Mouse (Mus musculus) testis, adult 2 months (tissue): Measurements from ENCODE around the gene Ak8. TPM values are rescaled to one million over a fixed set of nuclear protein-coding genes. Genes with fewer than 3 reads are reported as not detected.

Source experiments
- H3K27ac ChIP-seq: fragments of 200-500 bp; 2 replicates; pipeline ENCODE4 v1.5.1; 2012; ENCODE audit warnings: low read depth, low read length; ENCODE audit not compliant: control insufficient read depth, insufficient read depth
- H3K27me3 ChIP-seq: fragments of 200-500 bp; 2 replicates; pipeline ENCODE4 v1.6.1; 2012; ENCODE audit warnings: mild to moderate bottlenecking, low read length, moderate library complexity; ENCODE audit not compliant: control insufficient read depth, insufficient read depth
- H3K36me3 ChIP-seq: fragments of 200-500 bp; 2 replicates; pipeline ENCODE4 v1.6.1; 2012; ENCODE audit warnings: mild to moderate bottlenecking, low read length; ENCODE audit not compliant: control insufficient read depth, insufficient read depth
- H3K4me1 ChIP-seq: fragments of 200-500 bp; 2 replicates; pipeline ENCODE4 v1.6.1; 2012; ENCODE audit warnings: low read length; ENCODE audit not compliant: control insufficient read depth, insufficient read depth
- H3K4me3 ChIP-seq: fragments of 200-500 bp; 2 replicates; pipeline ENCODE4 v1.5.1; 2012; ENCODE audit warnings: low read depth, mild to moderate bottlenecking, low read length, moderate library complexity, mixed read lengths; ENCODE audit not compliant: control insufficient read depth
- CTCF ChIP-seq: fragments of 200-500 bp; IDR thresholded peaks from 2 replicates; pipeline ENCODE4 v1.5.1; 2012; ENCODE audit warnings: low read depth, mild to moderate bottlenecking, inconsistent platforms, low read length, moderate library complexity; ENCODE audit not compliant: control insufficient read depth, insufficient read depth, insufficient replicate concordance
- POLR2A ChIP-seq: fragments of 200-500 bp; IDR thresholded peaks from 2 replicates; pipeline ENCODE4 v1.6.1; 2012; ENCODE audit warnings: low read depth, mild to moderate bottlenecking, inconsistent platforms, low read length, moderate library complexity; ENCODE audit not compliant: control insufficient read depth
- polyA plus RNA-seq: library from polyadenylated mRNA; depleted of rRNA; stranded (reverse); fragments of >200 nt; gene quantifications from 2 replicates; pipeline ENCODE4 v1.2.3, GENCODE M21; 2012

The Ak8 gene
- polyA plus RNA-seq, 1 experiment, result 294 TPM

- no peaks in the 10 kb centered on the region for H3K27me3 ChIP-seq
- TF ChIP-seq CTCF, result no peak
- no peak for TF ChIP-seq POLR2A
- H3K4me1 ChIP-seq, result no peaks in the 10 kb centered on the region
- H3K4me3 ChIP-seq, result no peak overlapping the region
- no peak overlapping the region for H3K27ac ChIP-seq
- H3K36me3 ChIP-seq, result no peaks in the 10 kb centered on the region
These were observed 97.6 kb downstream of the Ak8 start for GRCm38 (mm10) chr2:28797490-28798106.

GRCm38 (mm10) chr2:28798390-28798789 lies 98.4 kb downstream of the Ak8 start:
- Histone ChIP-seq H3K4me1 (no peaks in the 10 kb centered on the region), H3K4me3 (no peak overlapping the region), H3K27ac (no peak overlapping the region), H3K27me3 (no peaks in the 10 kb centered on the region), H3K36me3 (no peaks in the 10 kb centered on the region)
- TF ChIP-seq POLR2A, result no peak
- no peak for TF ChIP-seq CTCF

GRCm38 (mm10) chr2:28799575-28799974 lies 99.6 kb downstream of the Ak8 start:
- TF ChIP-seq CTCF (no peak), POLR2A (no peak)
- H3K27me3 ChIP-seq, result no peaks in the 10 kb centered on the region
- H3K27ac ChIP-seq, result no peak overlapping the region
- H3K4me1 ChIP-seq, result no peaks in the 10 kb centered on the region
- no peaks in the 10 kb centered on the region for H3K36me3 ChIP-seq
- no peak overlapping the region for H3K4me3 ChIP-seq

- Histone ChIP-seq H3K36me3 (no peaks in the 10 kb centered on the region), H3K27me3 (no peaks in the 10 kb centered on the region), H3K4me1 (no peaks in the 10 kb centered on the region), H3K27ac (no peak overlapping the region), H3K4me3 (no peak overlapping the region)
- TF ChIP-seq POLR2A (no peak), CTCF (no peak)
These were observed 103.4 kb downstream of the Ak8 start for GRCm38 (mm10) chr2:28803406-28803805.

- Histone ChIP-seq H3K27me3 (no peaks in the 10 kb centered on the region), H3K27ac (no peak overlapping the region), H3K36me3 (no peaks in the 10 kb centered on the region), H3K4me3 (no peak overlapping the region), H3K4me1 (no peaks in the 10 kb centered on the region)
- no peak for TF ChIP-seq CTCF
- no peak for TF ChIP-seq POLR2A
These were observed 108.9 kb downstream of the Ak8 start for GRCm38 (mm10) chr2:28808841-28809240.

- no peak overlapping the region for H3K4me3 ChIP-seq
- no peaks in the 10 kb centered on the region for H3K27me3 ChIP-seq
- no peak overlapping the region for H3K27ac ChIP-seq
- no peaks in the 10 kb centered on the region for H3K4me1 ChIP-seq
- H3K36me3 ChIP-seq, result no peaks in the 10 kb centered on the region
- no peak for TF ChIP-seq POLR2A
- no peak for TF ChIP-seq CTCF
These were observed 110.5 kb downstream of the Ak8 start for GRCm38 (mm10) chr2:28810260-28811013.

GRCm38 (mm10) chr2:28818866-28819265 lies 118.9 kb downstream of the Ak8 start:
- no peak for TF ChIP-seq CTCF
- TF ChIP-seq POLR2A, result no peak
- no peaks in the 10 kb centered on the region for H3K4me1 ChIP-seq

More at GRCm38 (mm10) chr2:28818866-28819265, 118.9 kb downstream of the Ak8 start:
- Histone ChIP-seq H3K36me3 (no peaks in the 10 kb centered on the region), H3K27me3 (no peaks in the 10 kb centered on the region), H3K4me3 (no peak overlapping the region), H3K27ac (no peak overlapping the region)
